Mouse (Mus musculus): ENCODE results near the gene Kpna2.
A peak's percentile ranks its signal among the peaks of the same experiment; 100 is the strongest.
"Not testable (repeated sequence)": the region's sequence is repeated elsewhere in the genome, so short reads cannot be mapped to it uniquely, and the experiment has no call there.

Kpna2 gene

DNA sequence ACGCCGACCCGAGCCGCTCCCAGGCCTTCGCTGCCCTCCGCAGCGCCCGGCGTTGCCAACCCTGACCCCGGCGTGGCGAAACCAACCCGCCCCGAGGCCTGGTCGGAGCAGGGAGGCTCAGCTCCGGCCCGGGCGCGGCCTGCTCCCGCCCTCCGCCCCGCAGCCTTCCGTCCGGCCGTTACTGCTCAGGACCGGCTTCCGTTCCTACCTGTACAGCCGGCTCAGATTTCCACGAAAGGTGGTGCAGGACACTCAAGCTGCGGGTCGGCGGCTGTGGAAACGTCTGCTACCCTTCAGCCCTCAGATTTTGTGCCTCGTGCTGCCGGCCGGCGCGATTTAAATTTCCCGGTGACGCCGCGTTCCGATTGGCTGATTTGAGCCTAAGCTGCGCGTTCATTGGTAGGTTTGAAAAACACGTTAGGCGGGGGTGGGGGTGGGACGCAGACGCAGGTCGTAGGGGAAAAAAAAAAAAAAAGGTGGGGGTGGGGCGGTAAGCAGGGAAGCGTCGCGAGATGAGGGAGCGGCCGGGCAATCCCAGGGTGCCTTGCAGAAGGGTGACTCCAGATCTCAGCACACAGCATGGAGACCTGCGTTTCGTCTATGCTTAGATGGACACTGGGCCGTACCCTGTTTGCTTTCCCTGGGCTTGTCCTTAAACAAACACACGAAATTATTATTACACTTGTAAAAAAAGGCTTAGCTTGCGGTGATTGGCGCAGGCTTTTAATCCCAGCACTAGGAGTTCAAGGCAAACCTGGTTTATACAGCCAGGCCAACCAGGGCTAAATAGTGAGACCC is at the start of gene Kpna2:
Kpna2 (minus strand) TSS at position 391 of the 798 bp plus-strand sequence.
- peak; percentile 83 to 89 for DNase-seq (ENCODE audit: low spot score in 2 of 2)

- no peak for DNase-seq (ENCODE audit: low spot score in 2 of 2)
These were observed 47.7 kb upstream of the Kpna2 start for GRCm38 (mm10) chr11:107046766-107047620.

GRCm38 (mm10) chr11:107045546-107045945 is 46.2 kb upstream of the Kpna2 start:
- DNase-seq (ENCODE audit: low spot score in 2 of 2), result no peak

DNA sequence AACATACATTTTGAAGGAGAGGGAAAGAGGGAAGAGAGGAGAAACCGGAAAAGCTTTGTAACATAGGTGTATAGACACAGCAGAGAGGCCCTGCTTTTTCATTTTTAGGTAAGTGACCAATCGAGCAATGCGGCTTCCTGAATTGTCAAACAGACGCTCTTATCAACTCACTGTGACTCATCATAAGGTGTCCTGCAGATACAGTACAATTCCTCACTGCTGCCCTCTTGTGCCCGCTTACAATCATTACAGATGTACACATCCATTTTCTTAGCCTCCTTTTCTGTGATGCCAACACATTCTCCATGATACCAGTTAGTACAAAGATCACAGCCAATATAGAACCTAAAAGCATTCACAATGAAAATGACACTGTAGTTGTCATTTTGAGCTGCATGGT is 45.0 kb upstream of the Kpna2 start:
- peak; percentile 46 to 60 for DNase-seq (ENCODE audit: low spot score in 2 of 2)

GRCm38 (mm10) chr11:107043361-107043760 is 44.0 kb upstream of the Kpna2 start:
- no peak for DNase-seq (ENCODE audit: low spot score in 2 of 2)

- DNase-seq (ENCODE audit: low spot score in 2 of 2), result no peak
These were observed 42.1 kb upstream of the Kpna2 start for GRCm38 (mm10) chr11:107041396-107041795.

DNA sequence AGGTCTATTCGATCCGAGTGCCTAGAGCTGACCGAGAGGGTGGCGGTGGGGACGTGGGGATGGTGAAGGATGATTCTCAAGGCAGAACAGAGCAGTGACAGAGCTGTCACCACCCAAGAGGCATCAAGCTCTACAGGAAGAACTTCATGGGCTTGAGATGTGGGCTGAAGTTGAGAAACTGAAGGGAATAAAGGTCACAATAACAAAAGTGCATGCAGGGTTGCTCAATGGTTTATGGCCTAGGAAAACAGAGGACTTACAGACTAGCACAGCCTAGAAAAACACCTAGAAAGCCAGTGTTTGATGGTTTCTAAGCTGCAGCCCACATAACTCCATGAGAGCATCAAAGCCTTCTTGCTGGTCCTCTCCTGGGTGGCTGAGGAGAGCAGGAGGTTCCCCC is 40.1 kb upstream of the Kpna2 start:
- no peak for DNase-seq (ENCODE audit: low spot score in 2 of 2)

- no peak for DNase-seq (ENCODE audit: low spot score in 2 of 2)
These were observed 34.9 kb upstream of the Kpna2 start for GRCm38 (mm10) chr11:107034085-107034810.

- DNase-seq (ENCODE audit: low spot score in 2 of 2), result no peak
These were observed 32.3 kb upstream of the Kpna2 start for GRCm38 (mm10) chr11:107031635-107032034.

DNA sequence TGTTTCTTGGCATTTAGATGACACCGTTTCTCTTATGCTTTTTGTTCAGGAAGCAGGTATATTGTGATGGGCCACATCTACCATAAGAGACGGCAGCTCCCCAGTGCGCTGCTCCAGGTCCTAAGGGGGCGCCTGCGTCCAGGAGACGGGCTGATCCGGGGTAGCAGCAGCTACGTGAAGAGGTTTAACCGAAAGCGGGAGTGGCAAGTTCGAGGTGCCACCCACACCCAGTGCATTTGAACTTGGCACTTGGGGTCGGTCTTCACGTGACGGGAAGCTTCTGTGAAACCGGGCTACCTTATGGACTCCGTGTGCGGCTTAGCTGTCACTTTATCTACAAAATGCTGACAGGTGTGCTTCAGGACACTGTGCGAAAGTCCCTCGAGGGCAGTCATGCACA is 30.2 kb upstream of the Kpna2 start:
- DNase-seq (ENCODE audit: low spot score in 2 of 2), result no peak

- no peak for DNase-seq (ENCODE audit: low spot score in 2 of 2)
These were observed 29.4 kb upstream of the Kpna2 start for GRCm38 (mm10) chr11:107028754-107029153.

DNA sequence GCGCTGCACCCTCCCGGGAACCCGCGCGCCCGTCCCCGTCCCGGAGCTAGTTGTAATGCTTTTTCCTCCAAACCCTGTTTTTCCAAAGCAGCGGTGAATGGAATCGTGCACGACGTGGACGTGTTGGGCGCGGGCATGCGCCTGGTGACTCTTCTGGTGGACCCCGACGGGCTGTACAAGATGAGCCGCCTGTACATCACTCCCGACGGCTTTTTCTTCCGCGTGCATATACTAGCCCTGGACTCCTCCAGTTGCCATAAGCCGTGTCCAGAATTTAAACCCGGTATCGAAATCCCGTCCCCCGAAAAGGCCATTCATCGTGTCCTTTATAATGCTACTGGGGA is 28.9 kb upstream of the Kpna2 start:
- DNase-seq (ENCODE audit: low spot score in 2 of 2), result no peak

DNA sequence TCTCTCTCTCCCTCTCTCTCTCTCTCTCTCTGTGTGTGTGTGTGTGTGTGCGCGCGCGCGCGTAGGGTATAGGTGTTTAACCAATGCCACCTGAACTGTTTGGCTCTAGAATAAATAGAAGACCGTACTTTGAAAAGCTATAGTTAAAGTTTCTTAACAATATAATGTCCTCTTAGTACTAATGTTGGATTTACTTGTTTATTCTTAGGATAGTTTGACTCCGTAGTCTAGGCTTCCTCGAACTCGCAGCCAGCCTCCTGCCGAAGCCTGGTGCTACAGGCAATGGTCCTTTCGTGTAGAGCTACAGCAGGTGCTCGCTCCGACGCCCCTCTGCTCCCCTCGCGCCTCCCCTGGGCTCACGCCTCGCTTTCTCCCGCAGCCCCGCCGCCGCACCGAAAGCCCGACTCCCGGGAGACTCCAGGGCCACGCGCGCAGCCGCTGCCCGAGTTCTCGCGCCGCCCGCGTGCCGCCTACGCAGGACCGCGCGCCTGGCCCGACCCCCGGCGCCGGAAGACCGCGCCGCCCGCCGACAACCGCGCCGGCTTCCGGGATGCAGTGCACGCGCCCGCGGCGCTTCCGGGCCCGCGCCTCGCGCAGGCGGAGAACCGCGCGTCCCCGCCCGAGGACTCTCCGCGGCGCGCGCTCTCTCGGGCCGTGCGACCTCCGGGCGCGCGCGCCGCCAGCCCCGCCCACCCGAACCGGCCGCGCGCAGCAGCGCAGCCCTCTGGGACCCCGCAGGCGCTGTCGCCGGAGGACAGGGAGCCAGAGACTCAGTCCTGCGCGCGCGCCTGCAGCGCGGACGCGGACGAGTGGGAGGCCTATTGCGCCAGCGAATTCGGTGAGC is 28.3 kb upstream of the Kpna2 start:
- DNase-seq (ENCODE audit: low spot score in 2 of 2), result peak; percentile 81 to 84

DNA sequence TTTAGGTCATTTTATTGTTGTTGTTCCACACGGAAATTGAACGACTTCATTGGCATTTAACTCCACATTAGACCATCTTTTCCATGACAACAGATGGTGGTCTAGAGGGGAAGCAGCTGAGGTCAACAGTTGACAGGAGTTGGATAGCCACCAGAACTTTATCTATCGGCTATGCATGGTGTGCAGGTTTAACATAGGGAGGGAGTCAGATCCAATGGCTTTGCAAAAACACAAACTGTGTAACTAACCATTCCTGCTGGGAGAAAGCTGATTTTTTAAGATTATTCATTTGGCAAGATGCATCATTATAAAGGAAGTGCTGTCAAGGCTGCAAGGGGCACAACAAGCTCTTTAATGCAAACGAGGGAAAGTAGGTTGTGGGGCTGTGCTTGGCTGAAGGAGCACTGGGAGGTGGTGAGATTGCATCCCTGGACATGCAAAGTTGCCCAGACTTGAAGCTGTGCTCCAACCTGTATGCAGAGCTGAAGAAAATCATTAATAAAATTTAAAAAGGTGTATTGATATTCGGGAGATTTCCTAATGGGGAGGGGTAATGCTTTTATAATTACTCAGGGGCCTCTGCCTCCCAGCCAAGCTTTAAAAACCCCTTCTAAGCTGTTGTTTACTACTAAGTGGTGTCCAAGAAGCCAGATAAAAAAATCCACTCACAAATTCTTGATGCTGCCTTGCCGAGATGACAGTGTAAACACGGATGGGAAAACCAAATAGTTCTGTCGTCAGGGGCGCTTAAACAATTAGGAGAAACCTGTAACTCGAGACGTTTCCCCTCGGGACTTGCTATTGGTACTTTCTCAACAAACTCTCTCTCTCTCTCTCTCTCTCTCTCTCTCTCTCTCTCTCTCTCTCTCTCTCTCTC is 27.5 kb upstream of the Kpna2 start:
- no peak for DNase-seq (ENCODE audit: low spot score in 2 of 2)

- DNase-seq (ENCODE audit: low spot score in 2 of 2), result no peak
These were observed 26.3 kb upstream of the Kpna2 start, which contains the start of gene 1810010H24Rik for GRCm38 (mm10) chr11:107025411-107026321. 1810010H24Rik (plus strand) TSS chr11:107025681.

DNA sequence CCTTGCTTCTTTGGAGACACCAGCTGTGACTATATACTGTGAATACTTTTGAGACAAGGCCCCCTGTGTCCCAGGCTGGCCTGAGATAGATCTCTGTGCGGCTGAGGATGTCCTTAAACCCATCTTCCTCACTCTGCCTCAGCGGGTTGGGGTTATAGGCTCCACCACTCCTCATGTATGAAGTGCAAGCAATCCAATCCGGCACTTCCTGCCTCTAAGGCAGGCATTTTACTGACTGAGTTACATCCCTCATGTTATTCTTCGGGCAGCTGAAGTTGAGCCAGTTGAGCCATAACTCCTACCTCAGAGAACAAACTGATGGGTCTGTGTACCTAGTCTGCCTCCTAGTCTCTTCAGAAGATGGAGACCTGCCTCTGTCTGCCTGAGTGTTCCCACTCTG is 25.1 kb upstream of the Kpna2 start:
- no peak for DNase-seq (ENCODE audit: low spot score in 2 of 2)

DNA sequence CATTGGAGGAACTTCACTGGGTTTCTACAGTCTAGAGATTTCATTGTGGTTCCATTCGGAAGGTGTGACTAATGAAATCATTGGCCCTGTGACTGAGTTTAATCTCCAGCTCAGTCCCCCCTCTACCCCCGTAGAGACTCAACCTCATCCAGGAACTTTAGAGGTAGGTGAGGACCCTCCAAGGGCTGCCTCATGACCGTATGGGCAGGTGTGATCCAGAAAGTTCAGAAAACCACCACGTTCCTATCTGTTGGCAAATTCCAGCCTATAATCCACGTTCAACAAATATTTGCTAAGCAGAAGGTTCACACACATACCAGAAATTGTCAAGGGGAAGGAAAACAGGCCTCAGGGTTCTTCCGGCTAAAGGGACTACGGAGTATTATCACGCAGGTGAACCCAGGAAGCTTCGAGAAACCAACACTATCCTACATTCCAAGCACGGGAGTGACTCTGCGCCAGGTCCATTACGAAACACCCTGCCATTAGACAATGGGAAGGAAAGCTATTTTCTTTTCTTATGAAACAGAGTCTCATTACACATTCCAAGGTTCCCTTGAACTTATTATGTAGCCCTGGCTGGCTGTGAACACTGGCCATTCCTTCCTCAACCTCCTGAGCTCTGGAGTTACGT is 22.8 kb upstream of the Kpna2 start:
- DNase-seq (ENCODE audit: low spot score in 2 of 2), result no peak

DNA sequence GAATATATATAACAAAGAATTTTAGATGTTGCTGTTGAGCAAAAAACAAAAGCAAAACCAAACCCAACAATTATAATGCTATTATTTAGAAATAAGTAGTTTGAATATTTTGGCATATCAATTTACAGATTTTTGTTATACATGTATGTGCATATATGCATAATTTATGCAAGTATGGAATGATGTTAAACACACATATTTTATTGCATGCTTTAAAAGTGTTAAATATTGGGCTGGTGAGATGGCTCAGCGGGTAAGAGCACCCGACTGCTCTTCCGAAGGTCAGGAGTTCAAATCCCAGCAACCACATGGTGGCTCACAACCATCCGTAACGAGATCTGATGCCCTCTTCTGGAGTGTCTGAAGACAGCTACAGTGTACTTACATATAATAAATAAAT is 20.4 kb upstream of the Kpna2 start:
- not testable (repeated sequence) for DNase-seq (ENCODE audit: low spot score in 2 of 2)

GRCm38 (mm10) chr11:107019318-107019717 is 20.0 kb upstream of the Kpna2 start:
- DNase-seq (ENCODE audit: low spot score in 2 of 2), result no peak

All from urinary bladder, postnatal 36 days (tissue).